Mouse (Mus musculus): ENCODE results near the gene Trim2.

Gene Trim2

GRCm38 (mm10) chr3:84149831-84150230 lies 156.8 kb downstream of the Trim2 start:
- no peak for DNase-seq (ENCODE audit: low read depth, low spot score)

- no peak for DNase-seq (ENCODE audit: low read depth, low spot score)
Measured at GRCm38 (mm10) chr3:84140947-84141346, 165.7 kb downstream of the Trim2 start.

GRCm38 (mm10) chr3:84136509-84136908 lies 170.2 kb downstream of the Trim2 start:
- no peak for DNase-seq (ENCODE audit: low read depth, low spot score)

GRCm38 (mm10) chr3:84135933-84136332 lies 170.7 kb downstream of the Trim2 start:
- no peak for DNase-seq (ENCODE audit: low read depth, low spot score)

GRCm38 (mm10) chr3:84135387-84135786 lies 171.3 kb downstream of the Trim2 start:
- no peak for DNase-seq (ENCODE audit: low read depth, low spot score)

GRCm38 (mm10) chr3:84131369-84131768 lies 175.3 kb downstream of the Trim2 start:
- no peak for DNase-seq (ENCODE audit: low read depth, low spot score)

GRCm38 (mm10) chr3:84130776-84131175 lies 175.9 kb downstream of the Trim2 start:
- DNase-seq (ENCODE audit: low read depth, low spot score), result no peak

GRCm38 (mm10) chr3:84128871-84129870 lies 177.5 kb downstream of the Trim2 start:
- DNase-seq (ENCODE audit: low read depth, low spot score), result no peak

- DNase-seq (ENCODE audit: low read depth, low spot score), result no peak
Measured at GRCm38 (mm10) chr3:84127431-84127830, 179.2 kb downstream of the Trim2 start.

GRCm38 (mm10) chr3:84126721-84127120 lies 180.0 kb downstream of the Trim2 start:
- no peak for DNase-seq (ENCODE audit: low read depth, low spot score)

- no peak for DNase-seq (ENCODE audit: low read depth, low spot score)
Measured at GRCm38 (mm10) chr3:84125704-84126289, 180.9 kb downstream of the Trim2 start.

- DNase-seq (ENCODE audit: low read depth, low spot score), result no peak
Measured at GRCm38 (mm10) chr3:84123461-84123860, 183.2 kb downstream of the Trim2 start.

GRCm38 (mm10) chr3:84118718-84119117 lies 188.0 kb downstream of the Trim2 start:
- DNase-seq (ENCODE audit: low read depth, low spot score), result no peak

GRCm38 (mm10) chr3:84118178-84118577 lies 188.5 kb downstream of the Trim2 start:
- DNase-seq (ENCODE audit: low read depth, low spot score), result no peak
